Mouse (Mus musculus) B cell, adult 62 days (primary cell): ENCODE data around the gene Ndn. TPM values are rescaled to one million over a fixed set of nuclear protein-coding genes. Genes with fewer than 3 reads are reported as not detected.

ENCODE experiments used
- total RNA-seq: library from RNA; stranded (reverse); gene quantifications from 4 replicates; pipeline ENCODE4 v1.2.4, GENCODE M21; 2023

Ndn gene
- total RNA-seq = not detected in 4 replicates

DNA sequence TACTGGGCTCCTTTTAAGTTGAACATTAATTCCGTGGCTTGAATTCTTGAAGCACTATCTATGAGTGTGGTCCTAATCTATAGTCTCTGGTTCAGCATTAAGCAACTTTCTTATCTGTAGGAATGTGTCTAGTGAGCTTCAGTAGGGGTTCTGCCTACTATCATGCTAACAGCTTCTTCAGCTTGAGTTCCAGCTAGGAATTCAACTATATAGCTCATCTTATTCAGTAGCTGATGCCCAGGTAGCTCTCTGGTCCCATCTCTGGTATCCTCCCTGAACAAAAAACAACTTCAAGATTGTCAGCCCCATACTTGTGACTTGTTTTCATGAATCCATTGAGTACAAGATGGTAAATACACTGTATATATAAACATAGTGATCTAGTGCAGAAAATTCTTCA, at the start of gene Ndn:
TSS of gene Ndn (plus strand) at position 301 of the 400 bp plus-strand sequence.

DNA sequence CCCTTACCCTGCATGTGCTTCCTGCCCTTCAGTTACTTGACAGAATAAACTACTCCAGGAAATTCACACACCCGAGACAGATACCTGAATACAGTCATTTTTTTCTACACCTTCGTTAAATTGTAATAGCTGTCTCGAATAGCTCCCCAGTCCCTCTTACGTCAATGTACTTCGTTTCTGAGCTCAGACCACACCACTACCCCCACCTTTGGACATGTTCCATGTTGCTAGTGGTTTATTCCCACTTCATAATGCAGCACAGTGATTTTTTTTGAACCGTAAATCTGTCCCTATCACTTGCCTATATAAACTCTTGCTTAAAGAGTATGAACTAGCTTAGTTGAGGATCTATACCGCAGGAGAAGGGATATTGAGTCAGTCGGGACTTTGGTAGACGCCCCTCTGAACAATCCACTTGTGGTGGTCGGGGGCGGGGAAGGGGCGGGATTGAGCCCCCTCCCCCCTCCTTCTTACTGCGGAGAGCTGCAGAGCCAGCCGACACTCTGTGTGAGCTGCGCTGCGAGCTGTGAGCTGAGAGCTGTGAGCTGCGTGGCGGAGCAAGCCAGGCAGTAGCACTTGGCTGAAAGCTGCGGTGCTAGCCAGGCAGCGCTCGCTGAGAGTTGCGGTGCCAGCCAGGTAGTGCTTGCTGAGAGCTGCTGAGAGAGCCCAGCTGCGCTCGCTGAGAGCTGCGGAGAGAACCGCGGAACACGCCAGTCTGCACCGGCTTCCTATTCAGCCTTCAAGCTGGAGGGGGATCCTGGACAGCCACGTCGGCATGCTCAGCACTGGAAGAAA, 30.3 kb downstream of the Ndn start, which contains the start of gene Magel2:
TSS of gene Magel2 (plus strand) at position 501 of the 795 bp plus-strand sequence.

Other genes with a start within 250 kb of the Ndn start
- gene Magel2, start 30.4 kb downstream of the Ndn start, total RNA-seq = not detected in 4 replicates
- gene Mkrn3, start 73.6 kb downstream of the Ndn start, total RNA-seq = not detected in 4 replicates
- gene Peg12, start 117.9 kb downstream of the Ndn start, total RNA-seq = 0.28 TPM in 1 of 4 replicates, not detected in the others